Mouse (Mus musculus): Measurements from ENCODE around the gene Ccdc51.

The Ccdc51 gene

GRCm38 (mm10) chr9:109096856-109097255, 14.6 kb downstream of the Ccdc51 start:
- no peak for DNase-seq (ENCODE audit: low read depth, low spot score)

- DNase-seq (ENCODE audit: low read depth, low spot score), result no peak
These were observed 15.0 kb downstream of the Ccdc51 start for GRCm38 (mm10) chr9:109097291-109097690.

GRCm38 (mm10) chr9:109097831-109098230, 15.5 kb downstream of the Ccdc51 start:
- DNase-seq (ENCODE audit: low read depth, low spot score), result no peak

- DNase-seq (ENCODE audit: low read depth, low spot score), result no peak
These were observed 16.1 kb downstream of the Ccdc51 start for GRCm38 (mm10) chr9:109098366-109098765.

- DNase-seq (ENCODE audit: low read depth, low spot score), result no peak
These were observed 16.7 kb downstream of the Ccdc51 start for GRCm38 (mm10) chr9:109098969-109099368.

GRCm38 (mm10) chr9:109100307-109100928, 18.1 kb downstream of the Ccdc51 start:
- DNase-seq (ENCODE audit: low read depth, low spot score), result no peak

- DNase-seq (ENCODE audit: low read depth, low spot score), result no peak
These were observed 19.7 kb downstream of the Ccdc51 start for GRCm38 (mm10) chr9:109101933-109102445.

- DNase-seq (ENCODE audit: low read depth, low spot score), result no peak
These were observed 20.2 kb downstream of the Ccdc51 start for GRCm38 (mm10) chr9:109102541-109102940.

- DNase-seq (ENCODE audit: low read depth, low spot score), result no peak
These were observed 21.0 kb downstream of the Ccdc51 start for GRCm38 (mm10) chr9:109103250-109103649.

GRCm38 (mm10) chr9:109104083-109104482, 21.8 kb downstream of the Ccdc51 start:
- no peak for DNase-seq (ENCODE audit: low read depth, low spot score)

- DNase-seq (ENCODE audit: low read depth, low spot score), result no peak
These were observed 22.7 kb downstream of the Ccdc51 start for GRCm38 (mm10) chr9:109105011-109105410.

GRCm38 (mm10) chr9:109105648-109106047, 23.4 kb downstream of the Ccdc51 start:
- no peak for DNase-seq (ENCODE audit: low read depth, low spot score)

GRCm38 (mm10) chr9:109107341-109107740, 25.0 kb downstream of the Ccdc51 start:
- no peak for DNase-seq (ENCODE audit: low read depth, low spot score)

GRCm38 (mm10) chr9:109110240-109110639, 27.9 kb downstream of the Ccdc51 start:
- DNase-seq (ENCODE audit: low read depth, low spot score), result no peak

- DNase-seq (ENCODE audit: low read depth, low spot score), result no peak
These were observed 28.8 kb downstream of the Ccdc51 start for GRCm38 (mm10) chr9:109111101-109111500.

- no peak for DNase-seq (ENCODE audit: low read depth, low spot score)
These were observed 29.3 kb downstream of the Ccdc51 start for GRCm38 (mm10) chr9:109111591-109111990.

GRCm38 (mm10) chr9:109113331-109113730, 31.0 kb downstream of the Ccdc51 start:
- DNase-seq (ENCODE audit: low read depth, low spot score), result no peak

GRCm38 (mm10) chr9:109114276-109114675, 32.0 kb downstream of the Ccdc51 start:
- no peak for DNase-seq (ENCODE audit: low read depth, low spot score)

GRCm38 (mm10) chr9:109114871-109115270, 32.6 kb downstream of the Ccdc51 start:
- DNase-seq (ENCODE audit: low read depth, low spot score), result no peak

- no peak for DNase-seq (ENCODE audit: low read depth, low spot score)
These were observed 33.9 kb downstream of the Ccdc51 start for GRCm38 (mm10) chr9:109116205-109116604.

- no peak for DNase-seq (ENCODE audit: low read depth, low spot score)
These were observed 35.8 kb downstream of the Ccdc51 start for GRCm38 (mm10) chr9:109118106-109118505.

GRCm38 (mm10) chr9:109119571-109119970, 37.3 kb downstream of the Ccdc51 start:
- DNase-seq (ENCODE audit: low read depth, low spot score), result no peak

GRCm38 (mm10) chr9:109120956-109121355, 38.7 kb downstream of the Ccdc51 start:
- DNase-seq (ENCODE audit: low read depth, low spot score), result no peak

All from 3T3-L1 (cell line).